Mouse (Mus musculus) midbrain, embryonic 12.5 days (tissue): ENCODE data around the gene Tchh. TPM values are rescaled to one million over a fixed set of nuclear protein-coding genes. Genes with fewer than 3 reads are reported as not detected.

Experiments used
- ATAC-seq: fragments of 200-750 bp; cut with Nextera tagmentation; 2 replicates; pipeline ENCODE4 v1.8.0; 2017; ENCODE audit warnings: low read depth, moderate TSS enrichment, moderate library complexity; ENCODE audit not compliant: low FRiP score
- H3K27ac ChIP-seq: fragments of 300-500 bp; sonication (generic); replicated peaks from 2 replicates; pipeline ENCODE4 v1.5.1; 2016; ENCODE audit warnings: mild to moderate bottlenecking
- H3K27me3 ChIP-seq: fragments of 300-500 bp; sonication (generic); 2 replicates; pipeline ENCODE4 v1.6.1; 2016; ENCODE audit warnings: mild to moderate bottlenecking
- H3K36me3 ChIP-seq: fragments of 300-500 bp; sonication (generic); 2 replicates; pipeline ENCODE4 v1.6.1; 2016
- H3K4me1 ChIP-seq: fragments of 300-500 bp; sonication (generic); 2 replicates; pipeline ENCODE4 v1.6.1; 2016
- H3K4me2 ChIP-seq: fragments of 300-500 bp; sonication (generic); replicated peaks from 2 replicates; pipeline ENCODE4 v1.6.1; 2016; ENCODE audit warnings: mild to moderate bottlenecking, moderate library complexity
- H3K4me3 ChIP-seq: fragments of 300-500 bp; sonication (generic); 2 replicates; pipeline ENCODE4 v1.5.1; 2016; ENCODE audit warnings: mild to moderate bottlenecking
- H3K9ac ChIP-seq: fragments of 300-500 bp; sonication (generic); replicated peaks from 2 replicates; pipeline ENCODE4 v1.6.1; 2016; ENCODE audit warnings: mild to moderate bottlenecking, moderate library complexity
- H3K9me3 ChIP-seq: fragments of 300-500 bp; sonication (generic); 2 replicates; pipeline ENCODE4 v1.6.1; 2016; ENCODE audit warnings: mild to moderate bottlenecking
- WGBS: fragments of 180-500 bp; shearing (Covaris S2); methylation state at CpG from one replicate; pipeline ENCODE4 v1.1.7; 2016; 5-methylcytosine and 5-hydroxymethylcytosine counted together
- microRNA-seq: library from miRNA; unstranded; fragments of <30 nt; microRNA quantifications from one replicate; pipeline ENCODE4, GENCODE M21; 2017
- polyA plus RNA-seq: library from polyadenylated mRNA; unstranded; fragments of >200 nt; fragmentation: Nextera tagmentation; extraction: Ambion mirVana; gene quantifications from 2 replicates; pipeline ENCODE4 v1.2.1, GENCODE M21; 2016

Tchh gene
- polyA plus RNA-seq, 1 experiment from 2014 or later = 1.2 TPM

GRCm38 (mm10) chr3:93497131-93497530 lies 55.0 kb downstream of the Tchh start:
- H3K4me1 ChIP-seq = no peaks in the 10 kb centered on the region
- H3K27me3 ChIP-seq = no peaks in the 10 kb centered on the region

More at GRCm38 (mm10) chr3:93497131-93497530, 55.0 kb downstream of the Tchh start:
- Histone ChIP-seq H3K36me3 (no peaks in the 10 kb centered on the region), H3K4me2 (no peak overlapping the region), H3K4me3 (no peak overlapping the region), H3K9me3 (peaks cover under 1% of the 10 kb centered on the region; the same call in 1 of the 2 replicates), H3K9ac (no peak overlapping the region), H3K27ac (no peak overlapping the region)
- no peak for ATAC-seq
- WGBS = 85% methylated on average over 3 of the region's 3 CpGs

Small RNAs within 50 kb of the gene (microRNA-seq; reads per million reads assigned to microRNA genes)
- gene Gm22752 = not detected

Other genes starting within 250 kb of the Tchh start
- gene Flg2, start 245.1 kb upstream of the Tchh start, polyA plus RNA-seq = not detected in 2 replicates
- not detected in 2 replicates for gene Flg, start 168.8 kb upstream of the Tchh start, polyA plus RNA-seq
- gene Hrnr, start 122.6 kb upstream of the Tchh start, polyA plus RNA-seq = not detected in 2 replicates
- not detected in 2 replicates for gene Rptn, start 48.6 kb upstream of the Tchh start, polyA plus RNA-seq
- gene Tchhl1, start 26.4 kb downstream of the Tchh start, polyA plus RNA-seq = not detected in 2 replicates
- 340 and 424 TPM in 2 replicates for gene S100a11, start 78.2 kb downstream of the Tchh start, polyA plus RNA-seq
- 156 and 197 TPM in 2 replicates for gene S100a10, start 112.8 kb downstream of the Tchh start, polyA plus RNA-seq
- not detected in 2 replicates for gene Tdpoz2, start 210.4 kb downstream of the Tchh start, polyA plus RNA-seq
- gene Tdpoz1, start 234.0 kb downstream of the Tchh start, polyA plus RNA-seq = not detected in 2 replicates